Mouse (Mus musculus) CH12.LX (cell line): Measurements from ENCODE around the gene Nox1. TPM values are rescaled to one million over a fixed set of nuclear protein-coding genes. Genes with fewer than 3 reads are reported as not detected.

ENCODE experiments used
- DNase-seq: peaks from one replicate; pipeline ENCODE4 v3.0.0-alpha.2; 2013; ENCODE audit errors: extremely low read depth
- H3K27ac ChIP-seq: 2 replicates; pipeline ENCODE4 v1.5.1; 2012; ENCODE audit warnings: low read depth, mild to moderate bottlenecking, control low read depth, moderate library complexity; ENCODE audit not compliant: insufficient read depth
- H3K27me3 ChIP-seq: replicated peaks from 2 replicates; pipeline ENCODE3; 2012; ENCODE audit warnings: inconsistent platforms
- H3K36me3 ChIP-seq, 2 experiments: replicated peaks in 1 of 2; 2 replicates each; pipeline versions ENCODE3 to v1.6.1; 2012; ENCODE audit warnings: inconsistent platforms in 1 of 2, low read length in 1 of 2, mild to moderate bottlenecking in 1 of 2, mixed read lengths in 1 of 2, moderate library complexity in 1 of 2; ENCODE audit not compliant: control insufficient read depth in 1 of 2, insufficient read depth in 1 of 2
- H3K4me1 ChIP-seq, 2 experiments: 2 replicates each; pipeline ENCODE4 v1.6.1; 2012; ENCODE audit warnings: inconsistent platforms in 1 of 2, moderate library complexity in 1 of 2; ENCODE audit not compliant: insufficient read depth in 2 of 2, control insufficient read depth in 1 of 2
- H3K4me2 ChIP-seq: 2 replicates; pipeline ENCODE4 v1.6.1; 2012; ENCODE audit warnings: low read depth, mild to moderate bottlenecking, control low read depth; ENCODE audit not compliant: poor library complexity, insufficient read depth, severe bottlenecking
- H3K4me3 ChIP-seq, 3 experiments: fragments of 150-350 bp in 1 of 3; sonication (generic) in 1 of 3; replicated peaks in 1 of 3; 2 replicates each; pipeline versions ENCODE3 to v1.5.1; 2011 to 2012; ENCODE audit warnings: low read depth in 2 of 3, low read length in 2 of 3, mild to moderate bottlenecking in 2 of 3, moderate library complexity in 2 of 3, control low read depth in 1 of 3, improper control_type of control experiment in 1 of 3, inconsistent platforms in 1 of 3, mixed read lengths in 1 of 3; ENCODE audit not compliant: poor library complexity in 1 of 3
- H3K79me2 ChIP-seq: replicated peaks from 2 replicates; pipeline ENCODE4 v1.6.1; 2012; ENCODE audit warnings: mild to moderate bottlenecking, moderate library complexity; ENCODE audit not compliant: control insufficient read depth, poor library complexity, insufficient read depth, severe bottlenecking; ENCODE audit errors: extremely low read depth
- H3K9ac ChIP-seq: 2 replicates; pipeline ENCODE4 v1.6.1; 2012; ENCODE audit warnings: low read depth, mild to moderate bottlenecking, control low read depth, moderate library complexity; ENCODE audit not compliant: insufficient read depth
- H3K9me3 ChIP-seq: replicated peaks from 2 replicates; pipeline ENCODE3; 2012; ENCODE audit warnings: low read length, inconsistent platforms, mixed read lengths
- BHLHE40 ChIP-seq: IDR thresholded peaks from 2 replicates; pipeline ENCODE4 v1.6.1; 2011; ENCODE audit warnings: mild to moderate bottlenecking, low read depth, low read length, improper control_type of control experiment
- CHD2 ChIP-seq: IDR thresholded peaks from 2 replicates; pipeline ENCODE4 v1.6.1; 2011; ENCODE audit warnings: low read length, improper control_type of control experiment
- CTCF ChIP-seq, 2 experiments: IDR thresholded peaks in 1 of 2; conservative IDR thresholded peaks in 1 of 2; 2 replicates each; pipeline ENCODE4 v1.5.1; 2011 to 2012; ENCODE audit warnings: low read depth in 2 of 2, low read length in 2 of 2, improper control_type of control experiment in 1 of 2, inconsistent platforms in 1 of 2, mild to moderate bottlenecking in 1 of 2, moderate library complexity in 1 of 2
- E2F4 ChIP-seq: IDR thresholded peaks from 2 replicates; pipeline ENCODE4 v1.6.1; 2011; ENCODE audit warnings: low read depth, low read length, improper control_type of control experiment; ENCODE audit not compliant: insufficient replicate concordance
- ELF1 ChIP-seq: IDR thresholded peaks from 2 replicates; pipeline ENCODE4 v1.6.1; 2014; ENCODE audit warnings: low read depth, mild to moderate bottlenecking, inconsistent platforms, low read length, improper control_type of control experiment
- HCFC1 ChIP-seq: IDR thresholded peaks from 2 replicates; pipeline ENCODE4 v1.6.1; 2012; ENCODE audit warnings: low read depth, mild to moderate bottlenecking, inconsistent platforms, low read length, improper control_type of control experiment
- IRF4 ChIP-seq: IDR thresholded peaks from 2 replicates; pipeline ENCODE4 v1.6.1; 2014; ENCODE audit warnings: low read depth, mild to moderate bottlenecking, inconsistent platforms, low read length, improper control_type of control experiment
- JUN ChIP-seq: IDR thresholded peaks from 2 replicates; pipeline ENCODE4 v1.6.1; 2011; ENCODE audit warnings: low read depth, mild to moderate bottlenecking, low read length, improper control_type of control experiment, moderate library complexity; ENCODE audit not compliant: insufficient read depth
- MAFK ChIP-seq: IDR thresholded peaks from 2 replicates; pipeline ENCODE4 v1.6.1; 2011; ENCODE audit warnings: low read length, improper control_type of control experiment; ENCODE audit not compliant: insufficient replicate concordance
- MXI1 ChIP-seq: IDR thresholded peaks from 2 replicates; pipeline ENCODE4 v1.6.1; 2011; ENCODE audit warnings: mild to moderate bottlenecking, low read depth, low read length, improper control_type of control experiment
- PAX5 ChIP-seq: IDR thresholded peaks from 2 replicates; pipeline ENCODE4 v1.6.1; 2012; ENCODE audit warnings: low read length, inconsistent platforms, mixed read lengths
- POLR2AphosphoS2 ChIP-seq: IDR thresholded peaks from 2 replicates; pipeline ENCODE4 v1.6.1; 2011; ENCODE audit warnings: low read depth, low read length, improper control_type of control experiment
- RAD21 ChIP-seq: IDR thresholded peaks from 2 replicates; pipeline ENCODE4 v1.6.1; 2011; ENCODE audit warnings: low read depth, mild to moderate bottlenecking, low read length, improper control_type of control experiment, moderate library complexity
- RCOR1 ChIP-seq: conservative IDR thresholded peaks from 2 replicates; pipeline ENCODE4 v1.6.1; 2012; ENCODE audit warnings: low read depth, mild to moderate bottlenecking, inconsistent platforms, low read length, improper control_type of control experiment
- SMC3 ChIP-seq: IDR thresholded peaks from 2 replicates; pipeline ENCODE4 v1.6.1; 2011; ENCODE audit warnings: low read depth, low read length, improper control_type of control experiment
- TBP ChIP-seq: conservative IDR thresholded peaks from 2 replicates; pipeline ENCODE4 v1.6.1; 2011; ENCODE audit warnings: low read depth, low read length, improper control_type of control experiment
- UBTF ChIP-seq: IDR thresholded peaks from 2 replicates; pipeline ENCODE4 v1.6.1; 2012; ENCODE audit warnings: low read depth, mild to moderate bottlenecking, inconsistent platforms, low read length, improper control_type of control experiment, moderate library complexity
- USF2 ChIP-seq: conservative IDR thresholded peaks from 2 replicates; pipeline ENCODE4 v1.6.1; 2011; ENCODE audit warnings: low read depth, low read length, improper control_type of control experiment
- ZC3H11A ChIP-seq: IDR thresholded peaks from 2 replicates; pipeline ENCODE4 v1.6.1; 2012; ENCODE audit warnings: low read depth, mild to moderate bottlenecking, inconsistent platforms, low read length, improper control_type of control experiment
- ZNF384 ChIP-seq: IDR thresholded peaks from 2 replicates; pipeline ENCODE4 v1.6.1; 2012; ENCODE audit warnings: low read depth, low read length, improper control_type of control experiment, inconsistent platforms
- dilution Hi-C: fragments of 300-500 bp; cut with MboI; formaldehyde crosslinking; loops from 2 replicates; pipeline ENCODE4 v1.14.3; 2020; ENCODE audit warnings: low sequenced_read_pairs; ENCODE audit not compliant: extremely low pct_unique_long_range_greater_than_20kb, extremely low pct_ligation_motif_present
- in situ Hi-C: fragments of 300-500 bp; cut with MboI; formaldehyde crosslinking; loops from 3 replicates; pipeline ENCODE4 v1.14.3; 2019; ENCODE audit warnings: low sequenced_read_pairs, low pct_ligation_motif_present, low pct_unique_long_range_greater_than_20kb, mixed read lengths
- polyA plus RNA-seq: library from polyadenylated mRNA; unstranded; fragments of >175 nt; gene quantifications from 2 replicates; pipeline ENCODE4 v1.2.1, GENCODE M21; 2012; ENCODE audit warnings: low read depth; ENCODE audit not compliant: insufficient read length
- total RNA-seq, 2 experiments: library from RNA; depleted of rRNA; stranded (reverse); fragments of 300-350 nt in 1 of 2; fragments of >200 nt in 1 of 2; gene quantifications; 2 replicates each; pipeline ENCODE4 v1.2.3; 2012 to 2014

The Nox1 gene
- total and polyA plus RNA-seq, 3 experiments: 0.04 to 0.77 (median 0.47) TPM

GRCm38 (mm10) chrX:134102641-134103040, 119.1 kb downstream of the Nox1 start:
- H3K4me1 ChIP-seq: no peaks in the 10 kb centered on the region
- H3K4me2 ChIP-seq: no peak overlapping the region
- dilution Hi-C loops (no loop called here), in situ Hi-C loops (no loop called here)
- no peak overlapping the region for H3K4me3 ChIP-seq
- H3K9ac ChIP-seq: no peak overlapping the region
- no peak overlapping the region for H3K27ac ChIP-seq
- H3K36me3 ChIP-seq: no peaks in the 10 kb centered on the region
- no peaks in the 10 kb centered on the region for H3K79me2 ChIP-seq
- no peaks in the 10 kb centered on the region for H3K9me3 ChIP-seq
- no peaks in the 10 kb centered on the region for H3K27me3 ChIP-seq
- no peak for DNase-seq
- no peak for TF ChIP-seq TBP
- TF ChIP-seq CHD2: no peak
- TF ChIP-seq UBTF: no peak
- no peak for TF ChIP-seq USF2
- no peak for TF ChIP-seq RCOR1
- no peak for TF ChIP-seq HCFC1
- TF ChIP-seq JUN: no peak
- no peak for TF ChIP-seq MXI1
- no peak for TF ChIP-seq BHLHE40
- no peak for TF ChIP-seq ZNF384
- TF ChIP-seq ELF1: no peak

GRCm38 (mm10) chrX:134085453-134085852, 136.3 kb downstream of the Nox1 start:
- no peak for DNase-seq
- no peak overlapping the region for H3K27ac ChIP-seq
- H3K4me2 ChIP-seq: no peak overlapping the region
- TF ChIP-seq POLR2AphosphoS2 (no peak), CTCF (conservative IDR thresholded peaks at IDR 0.05 in 1 of 2, IDR thresholded peaks at IDR 0.05 in 1 of 2; ENCODE audit: low read depth in 2 of 2, low read length in 2 of 2) (no peak), ELF1 (no peak), E2F4 (no peak), PAX5 (no peak), SMC3 (no peak), TBP (no peak), UBTF (no peak), ZNF384 (no peak), ZC3H11A (no peak), RCOR1 (no peak), RAD21 (no peak), JUN (no peak), IRF4 (no peak), MAFK (no peak), USF2 (no peak)
- dilution Hi-C loops: no loop called here
- in situ Hi-C loops: no loop called here
- no peak overlapping the region for H3K4me3 ChIP-seq
- H3K9me3 ChIP-seq: no peaks in the 10 kb centered on the region
- H3K4me1 ChIP-seq: no peaks in the 10 kb centered on the region
- H3K9ac ChIP-seq: no peak overlapping the region
- H3K27me3 ChIP-seq: no peaks in the 10 kb centered on the region
- H3K36me3 ChIP-seq: peaks cover 22 to 55% of the 10 kb centered on the region in 2 experiments
- no peaks in the 10 kb centered on the region for H3K79me2 ChIP-seq
